Mouse (Mus musculus) neural tube, embryonic 11.5 days (tissue): Measurements from ENCODE around the gene Vmn1r90. TPM values are rescaled to one million over a fixed set of nuclear protein-coding genes. Genes with fewer than 3 reads are reported as not detected.
"Not testable (repeated sequence)": the region's sequence is repeated elsewhere in the genome, so short reads cannot be mapped to it uniquely, and the experiment has no call there.

Source experiments
- ATAC-seq: fragments of 200-750 bp; cut with Nextera tagmentation; 2 replicates; pipeline ENCODE4 v1.8.0; 2017; ENCODE audit warnings: moderate number of reproducible peaks, mild to moderate bottlenecking, moderate TSS enrichment, moderate library complexity; ENCODE audit not compliant: insufficient read depth, low FRiP score, low TSS enrichment
- DNase-seq: peaks from one replicate; pipeline ENCODE4 v3.0.0-alpha.2; 2015; ENCODE audit warnings: low spot score
- H3K27ac ChIP-seq: fragments of 300-500 bp; sonication (generic); 2 replicates; pipeline ENCODE4 v1.5.1; 2014; ENCODE audit warnings: low read depth, mild to moderate bottlenecking, low read length
- H3K27me3 ChIP-seq: fragments of 300-500 bp; sonication (generic); 2 replicates; pipeline ENCODE4 v1.6.1; 2014; ENCODE audit warnings: mild to moderate bottlenecking, low read length, mixed read lengths; ENCODE audit not compliant: control insufficient read depth, insufficient read depth
- H3K36me3 ChIP-seq: fragments of 300-500 bp; sonication (generic); 2 replicates; pipeline ENCODE4 v1.6.1; 2014; ENCODE audit warnings: mild to moderate bottlenecking, low read length, moderate library complexity, mixed read lengths; ENCODE audit not compliant: control insufficient read depth, insufficient read depth
- H3K4me1 ChIP-seq: fragments of 300-500 bp; sonication (generic); 2 replicates; pipeline ENCODE4 v1.6.1; 2014; ENCODE audit warnings: low read length, mixed read lengths; ENCODE audit not compliant: control insufficient read depth, insufficient read depth
- H3K4me2 ChIP-seq: fragments of 300-500 bp; sonication (generic); 2 replicates; pipeline ENCODE4 v1.6.1; 2014; ENCODE audit warnings: low read depth, mild to moderate bottlenecking, moderate library complexity
- H3K4me3 ChIP-seq: fragments of 300-500 bp; sonication (generic); 2 replicates; pipeline ENCODE4 v1.5.1; 2014; ENCODE audit warnings: low read depth, low read length
- H3K9ac ChIP-seq: fragments of 300-500 bp; sonication (generic); 2 replicates; pipeline ENCODE4 v1.6.1; 2014; ENCODE audit warnings: mild to moderate bottlenecking, low read length
- H3K9me3 ChIP-seq: fragments of 300-500 bp; sonication (generic); 2 replicates; pipeline ENCODE4 v1.6.1; 2016; ENCODE audit warnings: low read length; ENCODE audit not compliant: control insufficient read depth
- WGBS: fragments of 180-500 bp; shearing (Covaris S2); extraction: QIAGEN DNeasy Blood & Tissue Kit; methylation state at CpG from one replicate; pipeline ENCODE4 v1.1.7; 2014; 5-methylcytosine and 5-hydroxymethylcytosine counted together
- polyA plus RNA-seq: library from polyadenylated mRNA; unstranded; fragments of >200 nt; fragmentation: Nextera tagmentation; extraction: Ambion mirVana; gene quantifications from 2 replicates; pipeline ENCODE4 v1.2.1, GENCODE M21; 2014

Vmn1r90 gene
- polyA plus RNA-seq: 0.28 and 0.31 TPM in 2 replicates

DNA sequence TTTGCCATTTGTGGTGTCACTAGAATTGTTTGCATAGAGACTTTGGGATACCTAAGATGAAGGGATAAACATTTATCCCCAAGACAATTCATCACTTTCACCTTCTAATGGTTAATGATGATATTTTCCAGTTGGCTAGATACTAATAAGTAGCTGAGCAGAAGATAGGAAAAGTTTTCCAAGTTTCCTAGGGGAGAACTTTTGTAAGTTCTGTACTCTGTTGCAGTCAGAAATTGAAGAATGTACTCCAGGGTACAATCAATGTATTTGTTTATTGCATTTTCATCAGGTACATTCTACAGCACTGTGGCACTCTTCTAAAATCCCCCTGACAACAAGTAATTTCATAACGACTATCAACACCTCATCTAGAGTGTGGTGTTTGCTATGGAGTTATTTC, at the start of gene Vmn1r90:
Gene Vmn1r90, minus strand, starts transcription at position 101 of the 400 bp plus-strand sequence.
- Histone ChIP-seq H3K9me3 (peaks cover 4% of the 10 kb centered on the region), H3K4me3 (no peak within 1 kb of the TSS), H3K4me1 (no peaks in the 10 kb centered on the region), H3K36me3 (no peaks in the 10 kb centered on the region), H3K4me2 (no peak within 1 kb of the TSS), H3K27ac (no peak within 1 kb of the TSS), H3K27me3 (no peaks in the 10 kb centered on the region), H3K9ac (no peak within 1 kb of the TSS)
- WGBS: 65% methylated on average over 1 of the region's 1 CpGs
- ATAC-seq: no peak
- no peak for DNase-seq

DNA sequence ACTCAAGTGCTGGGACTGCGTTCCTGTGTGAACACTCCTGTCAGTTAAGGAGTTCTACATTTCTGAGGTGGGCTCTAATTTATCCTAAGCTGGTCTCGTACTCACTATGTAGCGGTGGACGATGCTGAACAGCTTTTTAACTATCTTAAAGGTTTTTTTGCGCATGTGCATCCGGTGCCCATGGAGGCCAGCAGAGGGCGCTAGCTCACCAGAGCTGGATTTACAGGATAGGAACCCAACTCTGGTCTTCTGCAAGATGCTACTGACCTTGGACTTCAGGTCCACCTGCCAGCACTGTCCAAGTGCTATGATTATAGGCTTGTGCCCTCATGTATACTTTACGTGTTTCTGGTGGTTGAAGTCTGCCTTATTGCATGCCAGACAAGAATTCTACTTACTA, 29.7 kb upstream of the Vmn1r90 start:
- not testable (repeated sequence) for H3K9ac ChIP-seq, H3K4me3 ChIP-seq, H3K27ac ChIP-seq, H3K9me3 ChIP-seq, H3K4me1 ChIP-seq, ATAC-seq, H3K27me3 ChIP-seq, H3K4me2 ChIP-seq, H3K36me3 ChIP-seq, DNase-seq
- WGBS: 61% methylated on average over 8 of the region's 8 CpGs

DNA sequence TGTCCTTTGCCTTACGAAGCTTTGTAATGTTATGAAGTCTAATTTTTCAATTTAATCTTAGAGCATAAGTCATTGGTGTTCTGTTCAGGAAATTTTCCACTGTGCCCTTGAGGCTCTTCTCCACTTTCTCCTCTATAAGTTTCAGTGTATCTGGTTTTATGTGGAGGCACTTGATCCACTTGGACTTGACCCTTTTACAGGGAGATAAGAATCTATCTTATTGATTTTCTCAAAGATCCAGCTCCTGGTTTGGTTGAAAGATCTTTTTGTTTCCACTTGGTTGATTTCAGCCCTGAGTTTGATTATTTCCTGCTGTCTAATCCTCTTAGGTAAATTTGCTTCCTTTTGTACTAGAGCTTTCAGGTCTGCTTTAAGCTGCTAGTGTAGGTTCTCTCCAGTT, 11.0 kb downstream of the Vmn1r90 start:
- ATAC-seq (no peak), DNase-seq (no peak)
- H3K27ac ChIP-seq: no peak overlapping the region
- H3K4me1 ChIP-seq: no peaks in the 10 kb centered on the region
- H3K9me3 ChIP-seq: peaks cover 5% of the 10 kb centered on the region; the same call in 1 of the 2 replicates
- no peaks in the 10 kb centered on the region for H3K27me3 ChIP-seq
- WGBS: 97% methylated on average over 1 of the region's 1 CpGs
- H3K4me2 ChIP-seq: no peak overlapping the region
- no peak overlapping the region for H3K9ac ChIP-seq
- no peak overlapping the region for H3K4me3 ChIP-seq
- H3K36me3 ChIP-seq: no peaks in the 10 kb centered on the region

GRCm38 (mm10) chr7:14525280-14525679, 38.0 kb downstream of the Vmn1r90 start:
- H3K4me2 ChIP-seq: no peak overlapping the region
- 77% methylated on average over 1 of the region's 1 CpGs for WGBS
- no peak overlapping the region for H3K27ac ChIP-seq
- H3K4me3 ChIP-seq: no peak overlapping the region
- ATAC-seq (no peak), DNase-seq (no peak)
- H3K27me3 ChIP-seq: no peaks in the 10 kb centered on the region
- peaks cover 13% of the 10 kb centered on the region for H3K9me3 ChIP-seq
- no peak overlapping the region for H3K9ac ChIP-seq
- H3K4me1 ChIP-seq: no peaks in the 10 kb centered on the region
- H3K36me3 ChIP-seq: no peaks in the 10 kb centered on the region

DNA sequence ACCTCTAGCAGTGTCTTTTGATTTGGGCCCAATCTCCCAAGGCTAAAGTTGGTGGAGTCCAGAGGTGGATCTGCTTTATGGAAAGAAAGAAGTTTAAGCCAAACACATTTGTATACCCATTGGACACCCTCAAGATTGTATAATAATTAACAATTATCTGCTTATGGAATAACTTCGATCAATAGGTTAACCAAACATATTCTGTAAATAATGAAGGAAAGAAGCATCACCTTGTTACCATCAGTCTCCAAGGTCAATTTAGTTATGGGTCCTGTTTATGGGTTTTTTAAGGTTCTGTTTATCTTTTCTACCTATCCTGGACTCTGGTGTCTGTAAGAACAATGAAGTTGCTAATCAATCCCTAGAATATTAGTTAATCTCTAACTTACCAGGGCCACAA, 40.7 kb downstream of the Vmn1r90 start:
- Histone ChIP-seq H3K27ac (no peak overlapping the region), H3K4me3 (no peak overlapping the region), H3K27me3 (no peaks in the 10 kb centered on the region), H3K9ac (no peak overlapping the region), H3K4me1 (no peaks in the 10 kb centered on the region), H3K4me2 (no peak overlapping the region), H3K9me3 (peaks cover 21% of the 10 kb centered on the region; the same call in 1 of the 2 replicates), H3K36me3 (no peaks in the 10 kb centered on the region)
- ATAC-seq (no peak), DNase-seq (no peak)
- 76% methylated on average over 1 of the region's 1 CpGs for WGBS

DNA sequence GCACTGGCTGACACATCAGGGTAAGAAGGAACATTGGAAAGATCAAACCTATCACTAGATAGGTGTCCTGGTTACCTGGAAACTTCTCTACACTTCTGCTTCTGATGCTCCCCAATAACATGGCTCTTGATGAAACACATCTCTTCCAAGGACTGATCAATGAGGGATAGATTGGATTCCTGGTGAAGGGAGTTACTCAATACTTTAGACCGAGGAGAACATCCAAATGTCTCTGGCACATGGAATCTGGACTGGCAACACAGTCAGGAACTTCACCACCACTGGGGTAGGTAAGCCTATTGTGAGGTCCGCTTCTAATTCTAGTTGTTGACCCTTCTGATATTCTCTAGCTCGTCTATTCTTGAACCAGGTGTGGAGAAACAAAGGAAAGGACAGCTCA, 45.0 kb downstream of the Vmn1r90 start:
- no peak for DNase-seq
- no peak overlapping the region for H3K4me2 ChIP-seq

More for the DNA sequence above, 45.0 kb downstream of the Vmn1r90 start:
- Histone ChIP-seq H3K4me1 (no peaks in the 10 kb centered on the region), H3K9ac (no peak overlapping the region), H3K27me3 (no peaks in the 10 kb centered on the region), H3K9me3 (peaks cover 22% of the 10 kb centered on the region; the same call in 1 of the 2 replicates), H3K36me3 (no peaks in the 10 kb centered on the region), H3K27ac (no peak overlapping the region), H3K4me3 (no peak overlapping the region)
- 73% methylated on average over 3 of the region's 3 CpGs for WGBS
- ATAC-seq: no peak

Other genes starting within 250 kb of the Vmn1r90 start
- gene Obox8, start 229.9 kb downstream of the Vmn1r90 start, polyA plus RNA-seq: not detected in 2 replicates
- gene Sult2a8, start 116.7 kb downstream of the Vmn1r90 start, polyA plus RNA-seq: not detected in 2 replicates
- gene Sult2a7, start 69.3 kb downstream of the Vmn1r90 start, polyA plus RNA-seq: not detected in 2 replicates
- gene Obox7, start 96.0 kb upstream of the Vmn1r90 start, polyA plus RNA-seq: not detected in 2 replicates